Mouse (Mus musculus): Measurements from ENCODE around the gene Car4. TPM values are rescaled to one million over a fixed set of nuclear protein-coding genes. Genes with fewer than 3 reads are reported as not detected.

Car4 gene
- polyA plus RNA-seq, 1 experiment from 2014 or later, result 121 TPM

GRCm38 (mm10) chr11:84960780-84961179 lies 3.2 kb downstream of the Car4 start:
- Histone ChIP-seq H3K36me3 (ENCODE audit: insufficient read depth, low read length) (no peaks in the 10 kb centered on the region), H3K4me1 (replicated peaks; ENCODE audit: insufficient read depth, low read length) (peaks cover 23% of the 10 kb centered on the region), H3K9ac (ENCODE audit: low read depth, low read length) (no peak overlapping the region), H3K4me2 (ENCODE audit: low read length) (no peak overlapping the region), H3K27me3 (ENCODE audit: insufficient read depth, low read length) (0 out of 2 replicates have a peak, but pooled peaks cover 5% of the 10 kb centered on the region), H3K27ac (no peak overlapping the region), H3K4me3 (replicated peaks; ENCODE audit: low read depth, low read length) (no peak overlapping the region), H3K9me3 (replicated peaks; ENCODE audit: low read length) (no peaks in the 10 kb centered on the region)
- ATAC-seq (replicated peaks; ENCODE audit: low FRiP score, low read depth) (no peak), DNase-seq (ENCODE audit: low spot score) (no peak)
- no peak for TF ChIP-seq CTCF (IDR thresholded peaks at IDR 0.05; ENCODE audit: low read depth)
- WGBS, result 76% methylated on average over 6 of the region's 6 CpGs

DNA sequence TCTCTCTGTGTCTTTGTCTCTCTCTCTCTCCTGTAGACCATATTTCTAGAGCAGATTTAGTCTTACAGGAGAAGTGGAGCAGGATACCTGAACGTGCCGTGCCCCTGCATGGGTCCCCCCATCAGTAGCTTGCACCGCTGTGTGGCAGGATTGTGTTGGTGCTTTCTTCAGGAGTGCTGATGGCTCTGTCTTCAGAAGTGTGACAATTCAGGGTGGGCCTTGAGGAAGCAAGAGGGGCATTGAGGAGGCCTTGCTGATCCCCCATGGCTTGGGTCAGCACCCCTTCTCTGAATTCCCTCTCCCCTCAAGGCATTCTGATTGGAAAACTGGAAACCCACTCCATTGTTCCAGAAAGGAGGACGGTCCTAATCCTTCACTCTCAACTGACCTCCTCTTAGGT lies 4.0 kb downstream of the Car4 start:
- Histone ChIP-seq H3K4me2 (ENCODE audit: low read length) (no peak overlapping the region), H3K9me3 (replicated peaks; ENCODE audit: low read length) (no peaks in the 10 kb centered on the region), H3K27ac (no peak overlapping the region), H3K4me1 (replicated peaks; ENCODE audit: insufficient read depth, low read length) (peaks cover 23% of the 10 kb centered on the region), H3K9ac (ENCODE audit: low read depth, low read length) (no peak overlapping the region), H3K27me3 (ENCODE audit: insufficient read depth, low read length) (0 out of 2 replicates have a peak, but pooled peaks cover 5% of the 10 kb centered on the region), H3K36me3 (ENCODE audit: insufficient read depth, low read length) (no peaks in the 10 kb centered on the region), H3K4me3 (replicated peaks; ENCODE audit: low read depth, low read length) (no peak overlapping the region)
- no peak for DNase-seq (ENCODE audit: low spot score)
- no peak for ATAC-seq (replicated peaks; ENCODE audit: low FRiP score, low read depth)
- WGBS, result 87% methylated on average over 4 of the region's 4 CpGs
- TF ChIP-seq CTCF (IDR thresholded peaks at IDR 0.05; ENCODE audit: low read depth), result no peak

DNA sequence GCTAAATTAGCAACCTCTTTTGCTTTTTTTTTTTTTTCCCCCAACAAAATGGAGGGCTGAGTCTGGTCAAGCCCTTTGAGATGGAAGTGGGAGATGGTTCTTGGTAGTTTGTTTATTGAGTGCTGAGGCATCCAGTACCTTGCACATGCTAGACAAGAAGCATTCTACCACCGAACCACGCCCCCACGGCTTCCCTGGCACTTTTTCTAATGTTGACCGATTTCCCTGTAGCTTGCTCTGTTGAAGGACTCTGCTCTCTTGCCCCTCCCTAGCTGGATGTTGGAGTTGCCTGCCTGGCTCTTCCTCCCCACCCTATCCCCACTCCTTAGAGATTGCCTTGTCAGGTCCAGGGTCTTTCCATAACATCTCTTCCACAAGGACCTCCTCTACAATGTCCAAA lies 5.0 kb downstream of the Car4 start:
- no peak for TF ChIP-seq CTCF (IDR thresholded peaks at IDR 0.05; ENCODE audit: low read depth)
- DNase-seq (ENCODE audit: low spot score), result no peak
- Histone ChIP-seq H3K4me1 (replicated peaks; ENCODE audit: insufficient read depth, low read length) (peaks cover 23% of the 10 kb centered on the region), H3K36me3 (ENCODE audit: insufficient read depth, low read length) (no peaks in the 10 kb centered on the region), H3K9ac (ENCODE audit: low read depth, low read length) (no peak overlapping the region), H3K27me3 (ENCODE audit: insufficient read depth, low read length) (0 out of 2 replicates have a peak, but pooled peaks cover 5% of the 10 kb centered on the region), H3K9me3 (replicated peaks; ENCODE audit: low read length) (no peaks in the 10 kb centered on the region), H3K4me3 (replicated peaks; ENCODE audit: low read depth, low read length) (no peak overlapping the region), H3K27ac (no peak overlapping the region), H3K4me2 (ENCODE audit: low read length) (no peak overlapping the region)
- ATAC-seq (replicated peaks; ENCODE audit: low FRiP score, low read depth), result no peak
- 83% methylated on average over 4 of the region's 4 CpGs for WGBS

- Histone ChIP-seq H3K9me3 (replicated peaks; ENCODE audit: low read length) (no peaks in the 10 kb centered on the region), H3K27ac (no peak overlapping the region), H3K4me2 (ENCODE audit: low read length) (no peak overlapping the region), H3K36me3 (ENCODE audit: insufficient read depth, low read length) (no peaks in the 10 kb centered on the region), H3K4me1 (replicated peaks; ENCODE audit: insufficient read depth, low read length) (peaks cover 16% of the 10 kb centered on the region), H3K27me3 (ENCODE audit: insufficient read depth, low read length) (no peaks in the 10 kb centered on the region), H3K4me3 (replicated peaks; ENCODE audit: low read depth, low read length) (no peak overlapping the region), H3K9ac (ENCODE audit: low read depth, low read length) (no peak overlapping the region)
- 52% methylated on average over 3 of the region's 3 CpGs for WGBS
- TF ChIP-seq CTCF (IDR thresholded peaks at IDR 0.05; ENCODE audit: low read depth), result no peak
- no peak for ATAC-seq (replicated peaks; ENCODE audit: low FRiP score, low read depth)
- no peak for DNase-seq (ENCODE audit: low spot score)
Measured at GRCm38 (mm10) chr11:84963556-84963955, 6.0 kb downstream of the Car4 start.

DNA sequence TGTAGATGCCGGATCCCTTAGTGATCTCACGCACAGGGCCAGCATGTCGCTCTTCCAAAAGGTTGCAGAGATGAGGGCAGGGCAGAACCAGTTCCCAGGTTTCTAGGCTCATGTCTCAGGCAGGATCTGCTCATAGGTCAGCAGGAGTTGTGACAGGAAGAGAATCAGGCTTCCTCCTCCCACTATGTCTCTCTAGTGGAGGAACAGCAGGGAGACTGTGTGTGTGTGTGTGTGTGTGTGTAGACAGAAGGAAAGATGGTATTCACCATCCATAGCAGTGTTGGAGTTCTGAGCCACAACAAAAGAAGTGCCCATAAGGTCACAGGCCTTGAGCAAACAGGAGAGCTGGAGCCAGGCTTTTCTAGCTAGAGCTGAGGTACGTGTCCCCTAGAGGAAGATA lies 9.1 kb downstream of the Car4 start:
- Histone ChIP-seq H3K4me2 (ENCODE audit: low read length) (no peak overlapping the region), H3K27ac (no peak overlapping the region), H3K36me3 (ENCODE audit: insufficient read depth, low read length) (no peaks in the 10 kb centered on the region), H3K4me1 (replicated peaks; ENCODE audit: insufficient read depth, low read length) (no peaks in the 10 kb centered on the region), H3K9ac (ENCODE audit: low read depth, low read length) (no peak overlapping the region), H3K9me3 (replicated peaks; ENCODE audit: low read length) (no peaks in the 10 kb centered on the region), H3K27me3 (ENCODE audit: insufficient read depth, low read length) (no peaks in the 10 kb centered on the region), H3K4me3 (replicated peaks; ENCODE audit: low read depth, low read length) (no peak overlapping the region)
- TF ChIP-seq CTCF (IDR thresholded peaks at IDR 0.05; ENCODE audit: low read depth), result no peak
- ATAC-seq (replicated peaks; ENCODE audit: low FRiP score, low read depth) (no peak), DNase-seq (ENCODE audit: low spot score) (no peak)
- WGBS, result 62% methylated on average over 4 of the region's 4 CpGs

GRCm38 (mm10) chr11:84967113-84967512 lies 9.5 kb downstream of the Car4 start:
- H3K9ac ChIP-seq (ENCODE audit: low read depth, low read length), result no peak overlapping the region
- 43% methylated on average over 5 of the region's 5 CpGs for WGBS
- H3K9me3 ChIP-seq (replicated peaks; ENCODE audit: low read length), result no peaks in the 10 kb centered on the region
- no peaks in the 10 kb centered on the region for H3K36me3 ChIP-seq (ENCODE audit: insufficient read depth, low read length)
- no peaks in the 10 kb centered on the region for H3K4me1 ChIP-seq (replicated peaks; ENCODE audit: insufficient read depth, low read length)
- 0 out of 2 replicates have a peak overlapping the region, but pooled peaks have one; percentile 9 for H3K27ac ChIP-seq
- ATAC-seq (replicated peaks; ENCODE audit: low FRiP score, low read depth) (no peak), DNase-seq (ENCODE audit: low spot score) (no peak)
- H3K4me2 ChIP-seq (ENCODE audit: low read length), result no peak overlapping the region
- no peaks in the 10 kb centered on the region for H3K27me3 ChIP-seq (ENCODE audit: insufficient read depth, low read length)
- H3K4me3 ChIP-seq (replicated peaks; ENCODE audit: low read depth, low read length), result no peak overlapping the region
- no peak for TF ChIP-seq CTCF (IDR thresholded peaks at IDR 0.05; ENCODE audit: low read depth)

GRCm38 (mm10) chr11:84968309-84968708 lies 10.7 kb downstream of the Car4 start:
- no peak for ATAC-seq (replicated peaks; ENCODE audit: low FRiP score, low read depth)
- no peaks in the 10 kb centered on the region for H3K9me3 ChIP-seq (replicated peaks; ENCODE audit: low read length)
- 67% methylated on average over 4 of the region's 4 CpGs for WGBS
- H3K4me2 ChIP-seq (ENCODE audit: low read length), result no peak overlapping the region
- no peak overlapping the region for H3K27ac ChIP-seq
- H3K4me1 ChIP-seq (replicated peaks; ENCODE audit: insufficient read depth, low read length), result no peaks in the 10 kb centered on the region
- TF ChIP-seq CTCF (IDR thresholded peaks at IDR 0.05; ENCODE audit: low read depth), result no peak
- DNase-seq (ENCODE audit: low spot score), result no peak
- H3K9ac ChIP-seq (ENCODE audit: low read depth, low read length), result no peak overlapping the region
- no peaks in the 10 kb centered on the region for H3K27me3 ChIP-seq (ENCODE audit: insufficient read depth, low read length)
- H3K4me3 ChIP-seq (replicated peaks; ENCODE audit: low read depth, low read length), result no peak overlapping the region
- H3K36me3 ChIP-seq (ENCODE audit: insufficient read depth, low read length), result no peaks in the 10 kb centered on the region

All from kidney, postnatal 0 days (tissue).